Mouse (Mus musculus): ENCODE measurements around the gene Acot6.

DNA sequence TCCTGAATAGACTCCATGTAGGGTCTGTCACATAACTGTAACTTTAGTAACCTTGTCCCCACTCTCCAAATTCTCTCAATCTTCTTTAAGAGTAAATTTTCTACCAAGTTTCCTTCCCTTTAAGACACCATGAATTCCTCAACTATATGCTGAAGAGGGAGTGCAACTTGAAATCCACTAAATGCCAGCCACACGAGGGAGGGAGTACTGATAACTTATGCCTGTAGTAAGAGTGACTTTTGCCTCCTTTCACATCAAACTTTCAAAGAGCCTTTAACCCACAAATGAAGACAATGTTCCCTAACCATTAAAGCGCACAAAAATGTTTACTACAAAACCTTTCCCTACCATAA, 1.0 kb downstream of the Acot6 start:
- TF ChIP-seq POLR2A (IDR thresholded peaks at IDR 0.05; ENCODE audit: low read depth, low read length) (no peak), HCFC1 (IDR thresholded peaks at IDR 0.05; ENCODE audit: low read depth, low read length) (no peak), CTCF (conservative IDR thresholded peaks at IDR 0.05 in 1 of 2, IDR thresholded peaks at IDR 0.05 in 1 of 2; ENCODE audit: low read depth in 2 of 2, low read length in 2 of 2) (no peak), JUND (conservative IDR thresholded peaks at IDR 0.05; ENCODE audit: low read depth, low read length) (no peak), ETS1 (conservative IDR thresholded peaks at IDR 0.05; ENCODE audit: low read depth, low read length) (no peak), NELFE (IDR thresholded peaks at IDR 0.05; ENCODE audit: low read depth, low read length) (no peak), KAT2A (IDR thresholded peaks at IDR 0.05; ENCODE audit: insufficient replicate concordance, low read length) (no peak), RAD21 (IDR thresholded peaks at IDR 0.05; ENCODE audit: low read depth, low read length) (no peak), IRF4 (IDR thresholded peaks at IDR 0.05; ENCODE audit: low read depth, low read length) (no peak), EP300 (IDR thresholded peaks at IDR 0.05; ENCODE audit: low read length) (no peak)

All from CH12.LX (cell line).